Mouse (Mus musculus) hindlimb bud, embryonic 11.5 days (tissue): ENCODE results near the gene Tgfbr3.

Source experiments
- DNase-seq: peaks from one replicate; pipeline ENCODE4 v3.0.0-alpha.2; 2012; ENCODE audit warnings: low read depth, low spot score; ENCODE audit errors: extremely low spot score

Gene Tgfbr3

GRCm38 (mm10) chr5:107152989-107153388 is 136.4 kb downstream of the Tgfbr3 start:
- DNase-seq, result no peak

GRCm38 (mm10) chr5:107151320-107151719 is 138.1 kb downstream of the Tgfbr3 start:
- DNase-seq, result no peak

- DNase-seq, result no peak
These were observed 138.7 kb downstream of the Tgfbr3 start for GRCm38 (mm10) chr5:107150555-107151312.

GRCm38 (mm10) chr5:107147951-107148766 is 141.3 kb downstream of the Tgfbr3 start:
- DNase-seq, result no peak

GRCm38 (mm10) chr5:107147413-107147812 is 142.0 kb downstream of the Tgfbr3 start:
- DNase-seq, result no peak

GRCm38 (mm10) chr5:107146111-107146616 is 143.3 kb downstream of the Tgfbr3 start:
- no peak for DNase-seq

- DNase-seq, result no peak
These were observed 144.3 kb downstream of the Tgfbr3 start for GRCm38 (mm10) chr5:107145125-107145524.

GRCm38 (mm10) chr5:107144263-107144843 is 145.1 kb downstream of the Tgfbr3 start:
- no peak for DNase-seq

GRCm38 (mm10) chr5:107143406-107143805 is 146.0 kb downstream of the Tgfbr3 start:
- DNase-seq, result no peak

- DNase-seq, result no peak
These were observed 146.6 kb downstream of the Tgfbr3 start for GRCm38 (mm10) chr5:107142791-107143190.

GRCm38 (mm10) chr5:107141375-107141774 is 148.1 kb downstream of the Tgfbr3 start:
- no peak for DNase-seq

GRCm38 (mm10) chr5:107139800-107140651 is 149.4 kb downstream of the Tgfbr3 start:
- DNase-seq, result no peak

GRCm38 (mm10) chr5:107133336-107133735 is 156.1 kb downstream of the Tgfbr3 start:
- DNase-seq, result no peak

GRCm38 (mm10) chr5:107132231-107132630 is 157.2 kb downstream of the Tgfbr3 start:
- DNase-seq, result no peak

GRCm38 (mm10) chr5:107129304-107129703 is 160.1 kb downstream of the Tgfbr3 start:
- no peak for DNase-seq

- no peak for DNase-seq
These were observed 162.9 kb downstream of the Tgfbr3 start for GRCm38 (mm10) chr5:107126561-107126960.

- DNase-seq, result no peak
These were observed 164.3 kb downstream of the Tgfbr3 start for GRCm38 (mm10) chr5:107125131-107125530.

GRCm38 (mm10) chr5:107124531-107124930 is 164.9 kb downstream of the Tgfbr3 start:
- DNase-seq, result no peak

- DNase-seq, result no peak
These were observed 166.8 kb downstream of the Tgfbr3 start for GRCm38 (mm10) chr5:107122622-107123021.

- no peak for DNase-seq
These were observed 168.3 kb downstream of the Tgfbr3 start for GRCm38 (mm10) chr5:107121086-107121485.

- DNase-seq, result no peak
These were observed 168.8 kb downstream of the Tgfbr3 start for GRCm38 (mm10) chr5:107120624-107121023.
